Mouse (Mus musculus): ENCODE results near the gene Sgsm3.

- TF ChIP-seq EP300 (IDR thresholded peaks at IDR 0.05; ENCODE audit: low read depth) = no peak
- TF ChIP-seq CTCF (IDR thresholded peaks at IDR 0.05; ENCODE audit: low read depth) = no peak
Observed at GRCm38 (mm10) chr15:81047497-81047896, 69.9 kb downstream of the Sgsm3 start.
